Mouse (Mus musculus) intestine, postnatal 0 days (tissue): ENCODE data around the gene Zbtb7b. TPM values are rescaled to one million over a fixed set of nuclear protein-coding genes. Genes with fewer than 3 reads are reported as not detected.

ENCODE experiments used
- ATAC-seq: fragments of 200-750 bp; cut with Nextera tagmentation; 2 replicates; pipeline ENCODE4 v1.8.0; 2017; ENCODE audit warnings: mild to moderate bottlenecking, moderate TSS enrichment, moderate library complexity
- H3K27ac ChIP-seq: fragments of 300-500 bp; sonication (generic); 2 replicates; pipeline ENCODE4 v1.5.1; 2014; ENCODE audit warnings: mild to moderate bottlenecking, low read depth, low read length, moderate library complexity
- H3K27me3 ChIP-seq: fragments of 300-500 bp; sonication (generic); replicated peaks from 2 replicates; pipeline ENCODE4 v1.6.1; 2014; ENCODE audit warnings: low read length, mixed read lengths; ENCODE audit not compliant: control insufficient read depth, insufficient read depth
- H3K36me3 ChIP-seq: fragments of 300-500 bp; sonication (generic); 2 replicates; pipeline ENCODE4 v1.6.1; 2014; ENCODE audit warnings: mild to moderate bottlenecking, moderate library complexity; ENCODE audit not compliant: control insufficient read depth, insufficient read depth
- H3K4me1 ChIP-seq: fragments of 300-500 bp; sonication (generic); replicated peaks from 2 replicates; pipeline ENCODE4 v1.6.1; 2014; ENCODE audit warnings: antibody characterized with exemption, low read length, mixed read lengths; ENCODE audit not compliant: control insufficient read depth, insufficient read depth
- H3K4me2 ChIP-seq: fragments of 300-500 bp; sonication (generic); replicated peaks from 2 replicates; pipeline ENCODE4 v1.6.1; 2014; ENCODE audit warnings: low read depth, mild to moderate bottlenecking, moderate library complexity
- H3K4me3 ChIP-seq: fragments of 300-500 bp; sonication (generic); 2 replicates; pipeline ENCODE4 v1.5.1; 2014; ENCODE audit warnings: low read depth, low read length
- H3K9ac ChIP-seq: fragments of 300-500 bp; sonication (generic); 2 replicates; pipeline ENCODE4 v1.6.1; 2014; ENCODE audit warnings: mild to moderate bottlenecking, low read depth, low read length
- H3K9me3 ChIP-seq: fragments of 300-500 bp; sonication (generic); 2 replicates; pipeline ENCODE4 v1.6.1; 2016; ENCODE audit warnings: mixed run types; ENCODE audit not compliant: control insufficient read depth
- CTCF ChIP-seq: sonication (generic); IDR thresholded peaks from 2 replicates; pipeline ENCODE4 v1.5.1; 2016; ENCODE audit warnings: low read depth, mild to moderate bottlenecking, control low read depth, antibody characterized with exemption, moderate library complexity
- WGBS: fragments of 180-500 bp; shearing (Covaris S2); extraction: QIAGEN DNeasy Blood & Tissue Kit; methylation state at CpG from one replicate; pipeline ENCODE4 v1.1.7; 2014; 5-methylcytosine and 5-hydroxymethylcytosine counted together
- polyA plus RNA-seq: library from polyadenylated mRNA; unstranded; fragments of >200 nt; fragmentation: Nextera tagmentation; extraction: Ambion mirVana; gene quantifications from 2 replicates; pipeline ENCODE4 v1.2.1, GENCODE M21; 2015

Gene Zbtb7b
- polyA plus RNA-seq, 1 experiment from 2014 or later: 14.3 TPM

DNA sequence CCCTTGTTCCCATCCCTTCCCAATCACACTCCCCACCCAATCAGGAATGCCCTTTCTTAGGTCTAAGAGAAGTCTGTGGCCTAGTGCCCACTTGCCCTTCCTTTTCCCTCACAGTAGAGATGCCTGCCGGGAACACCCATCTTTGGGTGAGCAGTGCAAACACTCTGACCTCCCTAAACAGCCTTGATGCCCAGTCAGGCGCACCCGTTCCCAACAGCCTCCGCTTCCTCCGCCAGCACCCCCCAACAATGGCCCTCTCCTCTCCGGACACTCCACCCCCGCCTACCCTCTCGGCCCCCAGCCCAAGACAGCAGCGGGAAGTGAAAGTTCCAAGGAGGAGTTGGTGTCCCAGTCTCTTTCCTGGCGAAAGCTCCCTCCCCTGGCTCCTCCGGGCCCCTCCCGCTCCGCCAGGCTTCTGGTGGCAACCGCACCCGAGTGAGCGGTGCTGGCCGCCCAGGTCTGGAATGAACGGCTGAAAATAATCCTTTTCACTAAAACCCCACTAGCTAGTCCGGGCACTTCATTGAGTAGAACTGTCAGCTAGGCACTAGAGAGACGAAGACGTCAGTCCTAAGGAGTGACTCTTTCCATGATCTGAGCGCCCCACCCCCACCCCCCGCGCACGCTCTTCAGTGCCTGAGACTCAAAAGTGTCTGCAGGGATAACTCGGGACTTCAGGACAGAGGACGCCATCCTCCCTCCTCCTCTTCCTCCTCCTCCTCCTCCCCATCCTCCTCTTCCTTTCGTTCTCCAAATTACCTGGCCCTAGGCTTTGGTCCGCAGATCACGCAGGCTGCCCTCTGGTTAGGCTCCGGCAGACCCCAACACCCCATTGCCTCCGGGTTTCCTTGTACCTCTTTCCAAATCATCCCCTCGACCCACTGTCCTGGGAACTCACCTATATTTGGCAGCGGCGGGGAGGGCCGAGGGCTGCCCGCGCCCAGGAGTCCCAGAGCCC, 45.4 kb downstream of the Zbtb7b start:
- TF ChIP-seq CTCF: no peak
- ATAC-seq: peak; percentile 25
- no peaks in the 10 kb centered on the region for H3K27me3 ChIP-seq
- peaks cover 7% of the 10 kb centered on the region; the same call in 1 of the 2 replicates for H3K4me1 ChIP-seq
- peak overlapping the region; percentile 43; the same call in 1 of the 2 replicates for H3K27ac ChIP-seq
- H3K36me3 ChIP-seq: peaks cover 19% of the 10 kb centered on the region
- 3% methylated on average over 38 of the region's 38 CpGs for WGBS
- peak overlapping the region; percentile 100 for H3K4me2 ChIP-seq
- H3K9me3 ChIP-seq: no peaks in the 10 kb centered on the region
- H3K4me3 ChIP-seq: peak overlapping the region; percentile 65
- peak overlapping the region; percentile 57 for H3K9ac ChIP-seq

DNA sequence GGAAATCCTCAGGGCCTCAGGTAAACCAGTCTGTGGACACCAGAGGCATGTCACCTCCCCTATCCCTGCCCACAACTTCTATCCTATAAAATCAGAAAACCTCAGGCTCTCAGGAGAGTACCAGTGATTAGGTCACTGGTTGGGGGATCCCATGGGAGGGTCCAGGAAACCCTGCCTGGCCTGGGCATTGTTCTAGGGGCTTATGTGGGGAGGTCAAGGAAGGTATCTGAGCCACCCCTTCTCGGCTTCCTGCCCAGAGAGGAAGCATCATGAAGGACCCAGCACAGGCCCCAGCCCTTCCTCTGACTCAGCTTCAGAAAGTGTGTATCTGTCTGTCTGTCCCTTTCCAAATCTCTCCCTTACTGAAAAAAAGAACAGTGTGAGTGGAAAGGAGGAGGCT, 46.7 kb downstream of the Zbtb7b start:
- Histone ChIP-seq H3K4me2 (peak overlapping the region; percentile 100; the same call in 1 of the 2 replicates), H3K9me3 (no peaks in the 10 kb centered on the region), H3K27me3 (no peaks in the 10 kb centered on the region), H3K27ac (peak overlapping the region; percentile 21; the same call in 1 of the 2 replicates), H3K9ac (no peak overlapping the region), H3K4me1 (peaks cover 7% of the 10 kb centered on the region; the same call in 1 of the 2 replicates), H3K36me3 (peaks cover 32% of the 10 kb centered on the region), H3K4me3 (no peak overlapping the region)
- no peak for ATAC-seq
- no peak for TF ChIP-seq CTCF
- WGBS: 58% methylated on average over 1 of the region's 1 CpGs

DNA sequence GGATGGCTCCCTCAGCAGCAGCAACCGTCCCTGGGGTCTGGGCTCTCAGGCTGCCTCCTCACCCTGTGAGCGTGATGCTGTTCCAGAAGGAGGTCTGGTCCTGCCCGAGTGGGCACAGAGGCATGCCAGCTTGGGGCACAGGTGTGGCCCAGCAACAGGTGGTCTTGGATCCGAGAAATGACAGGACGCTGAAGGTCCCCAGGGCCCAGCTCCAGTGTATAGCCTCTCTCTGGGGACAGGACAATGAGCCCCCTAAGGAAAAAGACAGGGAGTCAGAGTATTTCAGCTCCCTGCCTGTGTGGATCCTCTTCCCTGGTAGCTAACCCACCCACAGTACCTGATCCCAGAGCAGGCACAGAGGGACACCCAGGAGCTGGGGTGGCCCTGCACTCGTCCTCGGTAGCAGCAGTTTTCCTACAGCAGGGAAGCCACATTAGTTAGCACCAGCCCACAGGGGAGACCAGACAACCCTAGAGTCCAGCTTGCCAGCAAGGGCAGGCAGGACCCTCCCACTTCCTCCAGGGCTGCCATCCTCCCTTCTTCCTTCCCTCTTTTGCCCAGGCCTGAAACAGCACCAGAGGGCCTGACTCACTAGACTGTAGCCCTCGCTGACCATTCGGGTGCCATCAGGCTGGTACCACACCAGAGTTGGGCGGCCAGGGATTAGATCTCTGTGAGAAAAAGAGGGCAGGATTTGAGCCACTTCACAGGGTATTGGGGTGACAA, 47.6 kb downstream of the Zbtb7b start:
- Histone ChIP-seq H3K27ac (no peak overlapping the region), H3K27me3 (no peaks in the 10 kb centered on the region), H3K4me1 (peaks cover 7% of the 10 kb centered on the region; the same call in 1 of the 2 replicates), H3K9ac (no peak overlapping the region), H3K9me3 (no peaks in the 10 kb centered on the region), H3K4me2 (no peak overlapping the region), H3K4me3 (no peak overlapping the region), H3K36me3 (peaks cover 41% of the 10 kb centered on the region)
- 88% methylated on average over 10 of the region's 10 CpGs for WGBS
- no peak for ATAC-seq
- no peak for TF ChIP-seq CTCF

DNA sequence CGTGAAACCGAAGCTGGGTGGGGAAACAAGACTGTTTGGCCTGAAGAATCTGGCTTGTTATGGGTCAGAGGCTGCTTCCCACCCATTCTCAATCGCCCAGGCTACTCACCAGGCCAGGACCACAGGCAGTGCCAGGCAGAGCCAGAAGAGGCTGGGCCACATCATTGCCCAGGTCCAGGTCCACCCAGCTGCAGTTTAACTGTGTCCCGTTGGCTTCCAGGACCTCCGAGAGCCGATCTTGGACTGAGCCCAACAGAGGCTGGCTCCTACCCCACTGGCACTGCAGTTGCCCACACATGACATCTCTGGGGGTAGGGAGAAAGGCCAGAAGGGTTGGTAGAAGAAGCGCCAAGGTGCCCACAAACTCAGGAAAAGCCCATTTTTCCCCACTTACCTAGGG, 51.3 kb downstream of the Zbtb7b start:
- no peak for ATAC-seq
- H3K4me3 ChIP-seq: no peak overlapping the region
- H3K27me3 ChIP-seq: no peaks in the 10 kb centered on the region
- TF ChIP-seq CTCF: no peak
- H3K9me3 ChIP-seq: no peaks in the 10 kb centered on the region
- H3K4me2 ChIP-seq: no peak overlapping the region
- H3K9ac ChIP-seq: no peak overlapping the region
- H3K4me1 ChIP-seq: peaks cover 8% of the 10 kb centered on the region
- no peak overlapping the region for H3K27ac ChIP-seq
- 84% methylated on average over 7 of the region's 7 CpGs for WGBS
- peaks cover 41% of the 10 kb centered on the region for H3K36me3 ChIP-seq

DNA sequence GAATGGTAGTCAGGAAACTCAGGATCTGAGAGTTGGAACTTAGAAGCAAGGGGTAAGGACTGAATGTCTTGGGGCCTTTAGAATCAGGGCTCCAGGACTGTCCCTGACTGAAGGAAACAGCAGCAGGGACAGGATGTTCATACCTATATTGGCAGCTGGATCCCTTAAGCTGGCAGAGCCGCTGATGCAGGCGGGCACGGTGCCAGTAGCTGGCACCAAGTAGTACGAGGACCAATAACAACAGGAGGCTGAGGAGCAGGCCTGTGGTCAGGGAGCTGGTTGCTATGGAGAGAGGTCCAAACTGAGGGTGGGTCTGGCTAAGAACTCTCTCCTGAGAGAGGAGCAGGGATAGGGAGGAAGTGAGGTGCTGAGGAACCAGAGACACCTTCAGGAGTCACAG, 52.8 kb downstream of the Zbtb7b start:
- TF ChIP-seq CTCF: no peak
- Histone ChIP-seq H3K9ac (no peak overlapping the region), H3K27me3 (no peaks in the 10 kb centered on the region), H3K36me3 (peaks cover 41% of the 10 kb centered on the region), H3K4me3 (no peak overlapping the region), H3K4me2 (no peak overlapping the region), H3K4me1 (peaks cover 12% of the 10 kb centered on the region), H3K9me3 (no peaks in the 10 kb centered on the region), H3K27ac (no peak overlapping the region)
- WGBS: 85% methylated on average over 4 of the region's 4 CpGs
- ATAC-seq: no peak

DNA sequence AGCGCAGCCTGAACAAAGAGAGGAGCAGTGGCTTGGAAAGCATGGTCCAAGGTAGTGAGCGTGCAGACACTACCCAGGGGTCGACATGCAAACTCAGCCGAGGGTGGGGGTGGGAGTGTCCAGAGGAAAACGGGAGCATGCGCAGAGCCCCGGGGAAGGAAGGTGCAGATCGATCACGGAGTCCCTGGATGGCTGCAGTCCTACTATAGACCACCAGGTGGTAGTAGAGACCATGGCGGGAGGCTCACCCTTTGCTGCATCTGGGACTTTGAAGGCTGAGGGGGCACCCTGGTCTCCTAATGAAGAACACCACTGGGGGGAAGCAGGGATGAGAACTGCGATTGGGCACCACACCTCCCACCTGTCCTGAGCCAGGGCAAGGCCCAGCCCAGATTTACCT, 54.1 kb downstream of the Zbtb7b start:
- peak overlapping the region; percentile 58 for H3K4me2 ChIP-seq
- H3K4me1 ChIP-seq: peaks cover 14% of the 10 kb centered on the region
- peak; percentile 99 for TF ChIP-seq CTCF
- H3K27ac ChIP-seq: no peak overlapping the region
- H3K9ac ChIP-seq: no peak overlapping the region
- peak; percentile 46; the same call in 1 of the 2 replicates for ATAC-seq
- H3K9me3 ChIP-seq: no peaks in the 10 kb centered on the region
- H3K27me3 ChIP-seq: no peaks in the 10 kb centered on the region
- H3K36me3 ChIP-seq: peaks cover 35% of the 10 kb centered on the region
- WGBS: 7% methylated on average over 11 of the region's 11 CpGs
- H3K4me3 ChIP-seq: no peak overlapping the region
